Mouse (Mus musculus) erythroid progenitor cell, adult 5-6 weeks (primary cell): Measurements from ENCODE around the gene Nyap2. TPM values are rescaled to one million over a fixed set of nuclear protein-coding genes. Genes with fewer than 3 reads are reported as not detected.

Experiments
- ATAC-seq: replicated peaks from 2 replicates; pipeline ENCODE4 v1.8.0; 2016; ENCODE audit warnings: moderate number of reproducible peaks, mild to moderate bottlenecking, moderate TSS enrichment, inconsistent platforms; ENCODE audit not compliant: poor library complexity, low FRiP score, severe bottlenecking
- total RNA-seq, 2 experiments: library from RNA; stranded (forward) in 1 of 2; stranded (reverse) in 1 of 2; fragments of 150-400 nt in 1 of 2; fragments of 186-747, 209-891 nt in 1 of 2; gene quantifications; 2 replicates each; pipeline versions ENCODE4 v1.2.3 to v1.2.4; 2015 to 2017; ENCODE audit warnings: low replicate concordance in 2 of 2

Nyap2 gene
- total RNA-seq (2015; ENCODE audit: low replicate concordance) = not detected in 2 replicates
- total RNA-seq (2017; ENCODE audit: low replicate concordance) = not detected in 2 replicates

- ATAC-seq = no peak
Measured at GRCm38 (mm10) chr1:81076831-81077664, at the start of gene Nyap2. Nyap2 (plus strand) TSS chr1:81076950.

GRCm38 (mm10) chr1:81042907-81043868 is 33.6 kb upstream of the Nyap2 start:
- no peak for ATAC-seq

- ATAC-seq = no peak
Measured at GRCm38 (mm10) chr1:81058340-81058739, 18.4 kb upstream of the Nyap2 start.

- no peak for ATAC-seq
Measured at GRCm38 (mm10) chr1:81058835-81059234, 17.9 kb upstream of the Nyap2 start.

GRCm38 (mm10) chr1:81062811-81063210 is 13.9 kb upstream of the Nyap2 start:
- ATAC-seq = no peak

GRCm38 (mm10) chr1:81076259-81076658 is 491 bp upstream of the Nyap2 start:
- ATAC-seq = no peak

- ATAC-seq = no peak
Measured at GRCm38 (mm10) chr1:81077665-81078314, 1.0 kb downstream of the Nyap2 start.

- ATAC-seq = no peak
Measured at GRCm38 (mm10) chr1:81087485-81087884, 10.7 kb downstream of the Nyap2 start.

- ATAC-seq = no peak
Measured at GRCm38 (mm10) chr1:81090400-81090799, 13.7 kb downstream of the Nyap2 start.

- no peak for ATAC-seq
Measured at GRCm38 (mm10) chr1:81090979-81091378, 14.2 kb downstream of the Nyap2 start.

- ATAC-seq = no peak
Measured at GRCm38 (mm10) chr1:81092056-81092455, 15.3 kb downstream of the Nyap2 start.

- no peak for ATAC-seq
Measured at GRCm38 (mm10) chr1:81092886-81093285, 16.1 kb downstream of the Nyap2 start.

GRCm38 (mm10) chr1:81098950-81099349 is 22.2 kb downstream of the Nyap2 start:
- ATAC-seq = no peak

GRCm38 (mm10) chr1:81101749-81102148 is 25.0 kb downstream of the Nyap2 start:
- ATAC-seq = no peak

- no peak for ATAC-seq
Measured at GRCm38 (mm10) chr1:81119732-81120131, 43.0 kb downstream of the Nyap2 start.

GRCm38 (mm10) chr1:81132007-81132712 is 55.4 kb downstream of the Nyap2 start:
- no peak for ATAC-seq

GRCm38 (mm10) chr1:81143855-81144254 is 67.1 kb downstream of the Nyap2 start:
- no peak for ATAC-seq

- no peak for ATAC-seq
Measured at GRCm38 (mm10) chr1:81145576-81145975, 68.8 kb downstream of the Nyap2 start.

- ATAC-seq = no peak
Measured at GRCm38 (mm10) chr1:81169245-81169644, 92.5 kb downstream of the Nyap2 start.
